Mouse (Mus musculus) liver, embryonic 14.5 days (tissue): ENCODE measurements around the gene Mc3r.

Experiments used
- CTCF ChIP-seq: IDR thresholded peaks from 2 replicates; pipeline ENCODE4 v1.5.1; 2016; ENCODE audit warnings: antibody characterized with exemption, low read depth, control low read depth
- EP300 ChIP-seq: IDR thresholded peaks from 2 replicates; pipeline ENCODE4 v1.6.1; 2016; ENCODE audit warnings: antibody characterized with exemption, low read depth

GRCm38 (mm10) chr2:172278979-172279378 is 30.7 kb downstream of the Mc3r start:
- no peak for TF ChIP-seq CTCF
- TF ChIP-seq EP300 = no peak
